Mouse (Mus musculus) erythroblast, embryonic 14.5 days (primary cell): ENCODE measurements around the gene Tpp1.

Source experiments
- GATA1 ChIP-seq: IDR thresholded peaks from 2 replicates; pipeline ENCODE4 v1.6.1; 2012; ENCODE audit warnings: low read length, inconsistent platforms, mixed read lengths
- TAL1 ChIP-seq: IDR thresholded peaks from 3 replicates; pipeline ENCODE4 v1.6.1; 2012; ENCODE audit warnings: low read length, inconsistent platforms, mixed read lengths

DNA sequence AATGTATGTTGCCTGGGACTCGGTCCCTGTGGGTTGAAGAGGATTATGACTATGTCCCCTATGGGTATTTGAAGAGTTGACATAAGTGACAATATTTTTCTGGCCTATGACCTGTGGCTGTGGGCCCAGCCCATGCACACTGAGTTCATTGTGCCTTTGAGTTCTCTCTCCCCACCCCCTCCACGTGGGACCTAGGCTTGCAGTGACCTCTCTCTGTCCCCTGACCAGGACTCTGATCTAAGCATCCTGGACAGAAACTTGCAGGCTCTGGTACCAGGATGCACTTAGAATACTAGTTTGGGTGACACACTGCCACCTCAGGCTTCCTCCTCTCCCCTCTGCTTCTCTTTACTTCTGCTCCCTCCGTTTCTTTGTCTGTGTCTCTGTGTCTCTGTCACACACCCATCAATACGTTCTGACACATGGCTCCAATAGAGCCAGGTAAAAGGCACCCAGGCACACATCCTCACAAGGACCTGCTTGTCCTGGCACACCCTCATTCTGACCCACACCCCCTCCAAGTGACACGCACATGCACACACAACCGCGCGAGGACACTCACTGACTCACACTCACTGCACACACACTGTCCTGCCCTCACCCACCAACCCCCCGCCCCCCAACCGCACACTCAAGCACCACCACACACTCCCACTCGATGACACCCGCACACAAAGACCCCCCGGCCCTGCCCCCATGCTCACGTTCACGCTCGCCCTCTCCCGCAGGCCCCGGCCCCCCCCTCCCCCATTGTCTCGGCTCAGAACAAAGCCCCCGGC lies 34.7 kb upstream of the Tpp1 start:
- TF ChIP-seq GATA1 (no peak), TAL1 (no peak)
